Mouse (Mus musculus): ENCODE measurements around the gene Col19a1. TPM values are rescaled to one million over a fixed set of nuclear protein-coding genes. Genes with fewer than 3 reads are reported as not detected.
"Not testable (repeated sequence)": the region's sequence is repeated elsewhere in the genome, so short reads cannot be mapped to it uniquely, and the experiment has no call there.

The Col19a1 gene
- 3.3 and 3.6 TPM in 2 replicates for polyA plus RNA-seq (2012; rRNA removed)

GRCm38 (mm10) chr1:24587141-24587541 lies at the start of gene Col19a1:
TSS of gene Col19a1 (minus strand) at chr1:24587472.
- peak; percentile 75 to 76 for DNase-seq
- Histone ChIP-seq H3K27me3 (ENCODE audit: control insufficient read depth, insufficient read depth, low read length) (no peaks in the 10 kb centered on the region), H3K27ac (ENCODE audit: insufficient read depth, low read length) (peak within 1 kb of the TSS; percentile 42), H3K4me1 (ENCODE audit: control insufficient read depth, insufficient read depth, low read length) (no peaks in the 10 kb centered on the region; the same call in 1 of the 2 replicates), H3K4me3 (replicated peaks; ENCODE audit: insufficient read depth, low read depth, low read length) (peak within 1 kb of the TSS; percentile 87)
- under 1% methylated on average over 22 of the region's 22 CpGs for WGBS
- no peak for TF ChIP-seq CTCF (IDR thresholded peaks at IDR 0.05; ENCODE audit: borderline replicate concordance, insufficient read depth, low read depth, low read length)
- peak; percentile 49; the same call in 1 of the 2 replicates for TF ChIP-seq POLR2A (IDR thresholded peaks at IDR 0.05; ENCODE audit: borderline replicate concordance, insufficient read depth, low read length)

DNA sequence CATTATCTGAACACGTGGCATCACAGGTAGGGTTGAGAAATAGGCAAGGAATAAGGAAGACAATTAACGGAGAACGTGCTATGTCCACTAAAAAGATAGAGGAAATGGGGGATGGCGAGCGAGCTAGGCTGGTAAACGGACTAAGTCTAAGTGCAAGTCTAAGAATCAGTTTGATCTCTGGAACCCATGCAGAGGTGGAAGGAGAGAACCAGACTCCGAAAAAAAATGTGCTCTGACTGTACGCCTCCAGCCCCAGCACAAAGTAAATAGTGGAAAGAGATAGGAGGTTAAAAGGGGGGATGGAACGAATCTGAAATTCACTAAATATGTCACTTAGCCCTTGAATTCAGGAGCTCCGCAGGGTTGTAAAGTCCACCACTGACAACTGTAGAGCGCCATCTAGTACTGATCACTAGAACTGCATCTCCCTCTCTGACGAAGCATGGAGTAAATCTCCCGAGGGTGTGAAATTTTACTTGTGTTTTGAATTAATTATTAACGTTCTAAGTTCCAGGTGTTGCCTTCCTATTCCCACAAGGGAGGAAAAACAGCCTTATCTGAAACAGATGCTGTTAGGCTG lies 46.4 kb upstream of the Col19a1 start:
- Histone ChIP-seq H3K4me3 (replicated peaks; ENCODE audit: insufficient read depth, low read depth, low read length) (no peak overlapping the region), H3K27ac (ENCODE audit: insufficient read depth, low read length) (no peak overlapping the region), H3K27me3 (ENCODE audit: control insufficient read depth, insufficient read depth, low read length) (no peaks in the 10 kb centered on the region), H3K4me1 (ENCODE audit: control insufficient read depth, insufficient read depth, low read length) (no peaks in the 10 kb centered on the region)
- 36% methylated on average over 14 of the region's 14 CpGs for WGBS
- DNase-seq = peak; percentile 36 to 41
- no peak for TF ChIP-seq POLR2A (IDR thresholded peaks at IDR 0.05; ENCODE audit: borderline replicate concordance, insufficient read depth, low read length)
- TF ChIP-seq CTCF (IDR thresholded peaks at IDR 0.05; ENCODE audit: borderline replicate concordance, insufficient read depth, low read depth, low read length) = peak; percentile 70

GRCm38 (mm10) chr1:24612556-24612955 lies 25.3 kb upstream of the Col19a1 start:
- peak; percentile 78 to 84 for DNase-seq
- 0% methylated on average over 1 of the region's 2 CpGs for WGBS
- not testable (repeated sequence) for H3K27me3 ChIP-seq (ENCODE audit: control insufficient read depth, insufficient read depth, low read length); H3K4me1 ChIP-seq (ENCODE audit: control insufficient read depth, insufficient read depth, low read length); H3K27ac ChIP-seq (ENCODE audit: insufficient read depth, low read length); H3K4me3 ChIP-seq (replicated peaks; ENCODE audit: insufficient read depth, low read depth, low read length)

DNA sequence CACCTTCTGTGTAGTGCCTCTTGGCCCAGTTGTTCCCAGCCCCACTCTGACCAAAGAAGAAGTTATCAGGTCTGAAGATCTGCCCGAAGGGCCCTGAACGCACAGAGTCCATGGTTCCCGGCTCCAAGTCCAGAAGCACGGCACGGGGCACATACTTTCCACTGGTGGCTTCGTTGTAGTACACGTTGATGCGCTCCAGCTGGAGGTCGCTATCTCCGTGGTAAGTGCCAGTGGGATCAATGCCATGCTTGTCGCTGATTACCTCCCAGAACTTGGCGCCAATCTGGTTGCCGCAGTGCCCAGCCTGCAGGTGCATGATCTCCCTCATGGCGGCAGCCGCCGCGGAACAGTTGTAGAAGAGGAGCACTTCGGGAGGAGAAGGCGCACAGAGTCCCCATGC lies 7.8 kb upstream of the Col19a1 start:
- DNase-seq = no peak
- H3K27me3 ChIP-seq (ENCODE audit: control insufficient read depth, insufficient read depth, low read length) = no peaks in the 10 kb centered on the region
- TF ChIP-seq POLR2A (IDR thresholded peaks at IDR 0.05; ENCODE audit: borderline replicate concordance, insufficient read depth, low read length) = no peak
- TF ChIP-seq CTCF (IDR thresholded peaks at IDR 0.05; ENCODE audit: borderline replicate concordance, insufficient read depth, low read depth, low read length) = no peak

GRCm38 (mm10) chr1:24586370-24587140 lies 717 bp downstream of the Col19a1 start:
- H3K27ac ChIP-seq (ENCODE audit: insufficient read depth, low read length) = peak overlapping the region; percentile 42
- under 1% methylated on average over 72 of the region's 72 CpGs for WGBS
- peak overlapping the region; percentile 87 for H3K4me3 ChIP-seq (replicated peaks; ENCODE audit: insufficient read depth, low read depth, low read length)
- DNase-seq = peak; percentile 58 to 63
- no peak for TF ChIP-seq POLR2A (IDR thresholded peaks at IDR 0.05; ENCODE audit: borderline replicate concordance, insufficient read depth, low read length)
- TF ChIP-seq CTCF (IDR thresholded peaks at IDR 0.05; ENCODE audit: borderline replicate concordance, insufficient read depth, low read depth, low read length) = no peak
- no peaks in the 10 kb centered on the region for H3K27me3 ChIP-seq (ENCODE audit: control insufficient read depth, insufficient read depth, low read length)
- no peaks in the 10 kb centered on the region; the same call in 1 of the 2 replicates for H3K4me1 ChIP-seq (ENCODE audit: control insufficient read depth, insufficient read depth, low read length)

More for the DNA sequence above, 7.8 kb upstream of the Col19a1 start:
- no peaks in the 10 kb centered on the region for H3K4me1 ChIP-seq (ENCODE audit: control insufficient read depth, insufficient read depth, low read length)
- no peak overlapping the region for H3K27ac ChIP-seq (ENCODE audit: insufficient read depth, low read length)
- H3K4me3 ChIP-seq (replicated peaks; ENCODE audit: insufficient read depth, low read depth, low read length) = no peak overlapping the region
- WGBS = 94% methylated on average over 19 of the region's 19 CpGs

DNA sequence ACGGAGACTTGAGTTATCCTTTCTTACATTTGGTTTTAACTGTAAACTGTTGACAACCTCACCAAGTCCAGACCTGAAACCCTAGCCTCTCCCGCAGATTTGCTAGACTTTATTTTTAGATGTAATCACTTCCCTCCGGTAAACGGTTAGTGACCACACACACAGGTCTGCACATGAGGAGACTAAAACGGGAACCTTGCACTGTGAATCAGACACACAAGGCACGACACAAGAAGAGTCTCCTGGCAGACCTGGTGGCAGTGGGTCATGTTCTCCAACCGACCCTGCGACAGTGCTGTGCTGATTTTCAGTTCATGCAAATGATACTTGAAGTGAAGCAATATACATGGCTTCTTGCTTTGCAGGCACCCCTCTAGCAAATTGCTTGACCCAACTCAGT lies 14.7 kb downstream of the Col19a1 start:
- H3K4me1 ChIP-seq (ENCODE audit: control insufficient read depth, insufficient read depth, low read length) = no peaks in the 10 kb centered on the region
- WGBS = 87% methylated on average over 8 of the region's 8 CpGs
- TF ChIP-seq POLR2A (IDR thresholded peaks at IDR 0.05; ENCODE audit: borderline replicate concordance, insufficient read depth, low read length) = no peak
- TF ChIP-seq CTCF (IDR thresholded peaks at IDR 0.05; ENCODE audit: borderline replicate concordance, insufficient read depth, low read depth, low read length) = no peak
- H3K27ac ChIP-seq (ENCODE audit: insufficient read depth, low read length) = no peak overlapping the region
- no peak for DNase-seq
- no peak overlapping the region for H3K4me3 ChIP-seq (replicated peaks; ENCODE audit: insufficient read depth, low read depth, low read length)
- H3K27me3 ChIP-seq (ENCODE audit: control insufficient read depth, insufficient read depth, low read length) = no peaks in the 10 kb centered on the region

- Histone ChIP-seq H3K27ac (ENCODE audit: insufficient read depth, low read length) (no peak overlapping the region), H3K4me1 (ENCODE audit: control insufficient read depth, insufficient read depth, low read length) (no peaks in the 10 kb centered on the region), H3K27me3 (ENCODE audit: control insufficient read depth, insufficient read depth, low read length) (no peaks in the 10 kb centered on the region), H3K4me3 (replicated peaks; ENCODE audit: insufficient read depth, low read depth, low read length) (no peak overlapping the region)
- DNase-seq = peak; percentile 46 to 67
- 38% methylated on average over 2 of the region's 2 CpGs for WGBS
- no peak for TF ChIP-seq CTCF (IDR thresholded peaks at IDR 0.05; ENCODE audit: borderline replicate concordance, insufficient read depth, low read depth, low read length)
- TF ChIP-seq POLR2A (IDR thresholded peaks at IDR 0.05; ENCODE audit: borderline replicate concordance, insufficient read depth, low read length) = no peak
Observed at GRCm38 (mm10) chr1:24564113-24564512, 23.2 kb downstream of the Col19a1 start.

- no peak for TF ChIP-seq POLR2A (IDR thresholded peaks at IDR 0.05; ENCODE audit: borderline replicate concordance, insufficient read depth, low read length)
- TF ChIP-seq CTCF (IDR thresholded peaks at IDR 0.05; ENCODE audit: borderline replicate concordance, insufficient read depth, low read depth, low read length) = no peak
- Histone ChIP-seq H3K27me3 (ENCODE audit: control insufficient read depth, insufficient read depth, low read length) (no peaks in the 10 kb centered on the region), H3K27ac (ENCODE audit: insufficient read depth, low read length) (no peak overlapping the region), H3K4me3 (replicated peaks; ENCODE audit: insufficient read depth, low read depth, low read length) (peak overlapping the region; percentile 0), H3K4me1 (ENCODE audit: control insufficient read depth, insufficient read depth, low read length) (peaks cover 5% of the 10 kb centered on the region; the same call in 1 of the 2 replicates)
- WGBS = 19% methylated on average over 10 of the region's 10 CpGs
- DNase-seq = peak; percentile 31 to 41
Observed at GRCm38 (mm10) chr1:24558005-24558404, 29.3 kb downstream of the Col19a1 start.
